Mouse (Mus musculus) heart, postnatal 0 days (tissue): Measurements from ENCODE around the gene Zcchc24. TPM values are rescaled to one million over a fixed set of nuclear protein-coding genes. Genes with fewer than 3 reads are reported as not detected.
A peak's percentile ranks its signal among the peaks of the same experiment; 100 is the strongest.

ENCODE experiments used
- ATAC-seq: fragments of 200-750 bp; cut with Nextera tagmentation; 2 replicates; pipeline ENCODE4 v1.8.0; 2017; ENCODE audit warnings: low read depth, moderate number of reproducible peaks, moderate library complexity; ENCODE audit not compliant: insufficient read depth
- DNase-seq: peaks from one replicate; pipeline ENCODE4 v3.0.0-alpha.2; 2016; ENCODE audit warnings: low spot score
- H3K27ac ChIP-seq: fragments of 300-500 bp; sonication (generic); 2 replicates; pipeline ENCODE4 v1.5.1; 2014; ENCODE audit warnings: low read depth, mild to moderate bottlenecking
- H3K27me3 ChIP-seq: fragments of 300-500 bp; sonication (generic); 2 replicates; pipeline ENCODE4 v1.6.1; 2014; ENCODE audit warnings: low read length, mixed read lengths; ENCODE audit not compliant: control insufficient read depth, insufficient read depth
- H3K36me3 ChIP-seq: fragments of 300-500 bp; sonication (generic); replicated peaks from 2 replicates; pipeline ENCODE4 v1.6.1; 2014; ENCODE audit warnings: low read length, mixed read lengths; ENCODE audit not compliant: control insufficient read depth, insufficient read depth
- H3K4me1 ChIP-seq: fragments of 300-500 bp; sonication (generic); 2 replicates; pipeline ENCODE4 v1.6.1; 2014; ENCODE audit warnings: antibody characterized with exemption; ENCODE audit not compliant: control insufficient read depth, insufficient read depth
- H3K4me2 ChIP-seq: fragments of 300-500 bp; sonication (generic); 2 replicates; pipeline ENCODE4 v1.6.1; 2014; ENCODE audit warnings: low read depth, mild to moderate bottlenecking, low read length, moderate library complexity
- H3K4me3 ChIP-seq: fragments of 300-500 bp; sonication (generic); 2 replicates; pipeline ENCODE4 v1.5.1; 2014; ENCODE audit warnings: low read depth, low read length
- H3K9ac ChIP-seq: fragments of 300-500 bp; sonication (generic); replicated peaks from 2 replicates; pipeline ENCODE4 v1.6.1; 2014; ENCODE audit warnings: low read depth, low read length, mixed read lengths
- H3K9me3 ChIP-seq: fragments of 300-500 bp; sonication (generic); replicated peaks from 2 replicates; pipeline ENCODE4 v1.6.1; 2016; ENCODE audit warnings: low read length; ENCODE audit not compliant: control insufficient read depth
- CTCF ChIP-seq: IDR thresholded peaks from 2 replicates; pipeline ENCODE4 v1.5.1; 2016; ENCODE audit warnings: antibody characterized with exemption, control low read depth, low read depth
- EP300 ChIP-seq: IDR thresholded peaks from 2 replicates; pipeline ENCODE4 v1.6.1; 2016; ENCODE audit warnings: antibody characterized with exemption, low read depth
- WGBS: fragments of 180-500 bp; shearing (Covaris S2); extraction: QIAGEN DNeasy Blood & Tissue Kit; methylation state at CpG from one replicate; pipeline ENCODE4 v1.1.7; 2014; 5-methylcytosine and 5-hydroxymethylcytosine counted together
- polyA plus RNA-seq: library from polyadenylated mRNA; unstranded; fragments of >200 nt; fragmentation: Nextera tagmentation; extraction: Ambion mirVana; gene quantifications from 2 replicates; pipeline ENCODE4 v1.2.1, GENCODE M21; 2015
- total RNA-seq: library from RNA; depleted of rRNA; stranded (reverse); fragments of >200 nt; gene quantifications from 2 replicates; pipeline ENCODE4 v1.2.3, GENCODE M21; 2014; ENCODE audit warnings: low replicate concordance

Zcchc24 gene
- total and polyA plus RNA-seq, 2 experiments from 2014 or later: 18.5 to 40.3 TPM

DNA sequence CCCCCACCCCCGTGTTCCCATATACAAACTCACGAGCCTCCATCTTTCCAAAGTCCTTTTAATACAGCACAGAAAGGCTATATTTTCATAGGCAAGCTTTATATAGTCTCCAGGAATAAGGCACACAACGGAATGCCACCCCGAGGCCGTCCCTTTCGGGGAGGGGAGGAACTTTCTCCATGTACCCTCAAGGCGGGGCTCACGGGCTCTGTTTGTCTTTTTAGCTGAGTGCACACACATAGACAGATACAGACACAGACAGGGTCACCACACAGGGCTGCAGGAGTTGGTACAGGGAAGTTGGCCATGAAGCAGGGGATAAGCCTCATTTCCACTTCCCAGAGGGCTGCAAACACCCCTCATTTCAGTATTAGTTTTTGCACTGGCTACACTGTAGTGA is 57.2 kb downstream of the Zcchc24 start:
- H3K4me3 ChIP-seq: no peak overlapping the region
- TF ChIP-seq CTCF (no peak), EP300 (no peak)
- H3K9me3 ChIP-seq: no peaks in the 10 kb centered on the region
- 42% methylated on average over 8 of the region's 8 CpGs for WGBS
- H3K27me3 ChIP-seq: no peaks in the 10 kb centered on the region
- H3K4me1 ChIP-seq: peaks cover 45% of the 10 kb centered on the region
- H3K9ac ChIP-seq: no peak overlapping the region
- peaks cover 29% of the 10 kb centered on the region for H3K36me3 ChIP-seq
- H3K4me2 ChIP-seq: no peak overlapping the region
- H3K27ac ChIP-seq: peak overlapping the region; percentile 85
- peak; percentile 22; the same call in 1 of the 2 replicates for ATAC-seq
- DNase-seq: no peak

DNA sequence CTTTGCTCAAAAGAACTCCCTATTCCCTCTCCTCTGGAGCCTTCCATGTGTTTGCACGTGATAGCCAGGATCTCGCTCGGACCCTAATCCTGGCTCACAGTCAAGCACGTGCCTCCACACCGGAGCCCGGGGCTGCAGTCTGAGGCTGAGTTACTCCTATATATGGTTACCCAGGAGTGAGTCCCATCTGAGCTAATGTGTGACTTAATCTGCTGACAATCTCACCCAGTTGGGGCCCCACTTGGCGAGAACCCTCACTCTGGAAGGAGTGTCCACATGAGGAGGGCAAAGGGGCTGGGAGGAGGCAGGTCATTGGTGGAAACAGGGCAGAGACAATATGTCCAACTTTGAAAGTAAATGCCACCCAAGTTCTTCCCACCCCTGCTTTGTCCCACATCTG is 57.7 kb downstream of the Zcchc24 start:
- DNase-seq (no peak), ATAC-seq (peak; percentile 71)
- Histone ChIP-seq H3K27ac (peak overlapping the region; percentile 85), H3K36me3 (peaks cover 29% of the 10 kb centered on the region), H3K4me1 (peaks cover 45% of the 10 kb centered on the region), H3K9ac (no peak overlapping the region; the same call in 1 of the 2 replicates), H3K4me3 (no peak overlapping the region), H3K27me3 (no peaks in the 10 kb centered on the region), H3K9me3 (no peaks in the 10 kb centered on the region), H3K4me2 (0 out of 2 replicates have a peak overlapping the region, but pooled peaks have one; percentile 12)
- 19% methylated on average over 7 of the region's 7 CpGs for WGBS
- TF ChIP-seq EP300: 0 out of 2 replicates have a peak, but pooled peaks have one; percentile 31
- no peak for TF ChIP-seq CTCF

DNA sequence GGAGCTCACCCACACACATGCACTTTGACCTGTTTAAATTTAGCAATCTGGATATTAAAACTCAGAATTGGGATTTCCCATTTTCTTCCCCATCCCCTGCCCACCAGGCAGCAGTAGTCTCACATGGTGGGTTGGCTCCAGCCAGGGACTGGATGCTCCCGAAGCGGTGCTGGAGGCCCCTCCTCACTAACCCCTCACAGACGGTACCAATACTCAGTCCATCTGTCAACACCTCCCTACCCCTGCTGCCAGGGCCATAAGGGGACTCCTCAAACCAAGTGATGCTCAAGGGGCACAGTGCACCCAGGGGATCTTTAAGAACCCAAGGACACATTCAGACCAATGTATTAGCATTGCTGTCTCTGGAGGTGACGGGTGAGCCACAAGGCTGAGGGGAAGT is 58.2 kb downstream of the Zcchc24 start:
- Histone ChIP-seq H3K9me3 (no peaks in the 10 kb centered on the region), H3K27ac (peak overlapping the region; percentile 85), H3K4me2 (no peak overlapping the region), H3K4me1 (peaks cover 45% of the 10 kb centered on the region), H3K36me3 (peaks cover 25% of the 10 kb centered on the region), H3K9ac (no peak overlapping the region), H3K4me3 (no peak overlapping the region), H3K27me3 (no peaks in the 10 kb centered on the region)
- TF ChIP-seq EP300: no peak
- no peak for TF ChIP-seq CTCF
- DNase-seq (no peak), ATAC-seq (no peak; the same call in 1 of the 2 replicates)
- 29% methylated on average over 4 of the region's 4 CpGs for WGBS

DNA sequence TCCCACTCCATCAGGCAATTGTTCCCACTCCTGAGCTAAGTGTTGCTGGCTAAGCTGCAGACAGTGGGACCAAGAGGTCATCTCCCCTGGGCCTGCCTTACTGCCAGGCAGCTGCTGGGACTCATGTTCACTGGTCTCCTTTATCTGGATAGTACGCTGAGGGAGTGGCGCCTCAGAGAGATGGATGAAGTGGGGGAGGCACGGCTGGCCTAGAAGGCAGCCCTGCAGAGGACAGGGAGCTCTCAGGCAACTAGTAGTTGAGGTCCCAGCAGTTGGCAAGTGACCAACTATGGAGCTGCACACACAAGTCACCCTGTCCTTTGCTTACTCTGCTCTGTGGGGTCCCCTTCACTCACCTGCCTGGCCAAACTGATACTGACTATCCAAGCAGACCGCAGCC is 58.8 kb downstream of the Zcchc24 start:
- ATAC-seq (no peak), DNase-seq (peak; percentile 50)
- H3K4me3 ChIP-seq: no peak overlapping the region
- H3K9ac ChIP-seq: no peak overlapping the region
- WGBS: 14% methylated on average over 4 of the region's 4 CpGs
- TF ChIP-seq EP300: no peak
- no peak for TF ChIP-seq CTCF
- H3K36me3 ChIP-seq: peaks cover 18% of the 10 kb centered on the region
- peak overlapping the region; percentile 85 for H3K27ac ChIP-seq
- no peak overlapping the region for H3K4me2 ChIP-seq
- no peaks in the 10 kb centered on the region for H3K27me3 ChIP-seq
- no peaks in the 10 kb centered on the region for H3K9me3 ChIP-seq
- H3K4me1 ChIP-seq: peaks cover 45% of the 10 kb centered on the region

DNA sequence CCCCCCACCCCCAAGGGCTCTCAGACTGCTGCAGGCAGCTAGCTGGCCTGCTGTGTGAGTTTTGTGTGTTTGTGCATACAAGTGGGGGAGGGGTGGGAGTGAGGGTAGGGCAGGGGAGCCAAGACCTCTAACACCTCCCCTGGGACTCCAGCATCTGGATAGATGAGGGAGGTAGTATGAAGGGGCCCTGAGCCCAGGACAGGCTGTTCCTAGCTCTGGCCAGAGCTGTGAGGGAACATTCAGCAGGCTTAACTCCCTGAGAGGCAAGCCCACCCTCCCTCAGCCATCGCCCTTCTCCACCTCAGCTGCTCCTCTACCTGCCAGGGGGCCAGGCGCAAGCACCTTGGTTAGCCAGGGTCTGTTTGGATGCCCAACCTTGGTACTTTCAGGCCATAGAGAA is 59.9 kb downstream of the Zcchc24 start:
- Histone ChIP-seq H3K27ac (peak overlapping the region; percentile 85), H3K9ac (0 out of 2 replicates have a peak overlapping the region, but pooled peaks have one; percentile 1), H3K4me2 (no peak overlapping the region), H3K9me3 (no peaks in the 10 kb centered on the region), H3K27me3 (no peaks in the 10 kb centered on the region), H3K4me1 (peaks cover 45% of the 10 kb centered on the region), H3K4me3 (no peak overlapping the region), H3K36me3 (peaks cover 7% of the 10 kb centered on the region)
- no peak for TF ChIP-seq CTCF
- TF ChIP-seq EP300: peak; percentile 56; the same call in 1 of the 2 replicates
- 75% methylated on average over 2 of the region's 2 CpGs for WGBS
- DNase-seq (no peak), ATAC-seq (peak; percentile 22)

DNA sequence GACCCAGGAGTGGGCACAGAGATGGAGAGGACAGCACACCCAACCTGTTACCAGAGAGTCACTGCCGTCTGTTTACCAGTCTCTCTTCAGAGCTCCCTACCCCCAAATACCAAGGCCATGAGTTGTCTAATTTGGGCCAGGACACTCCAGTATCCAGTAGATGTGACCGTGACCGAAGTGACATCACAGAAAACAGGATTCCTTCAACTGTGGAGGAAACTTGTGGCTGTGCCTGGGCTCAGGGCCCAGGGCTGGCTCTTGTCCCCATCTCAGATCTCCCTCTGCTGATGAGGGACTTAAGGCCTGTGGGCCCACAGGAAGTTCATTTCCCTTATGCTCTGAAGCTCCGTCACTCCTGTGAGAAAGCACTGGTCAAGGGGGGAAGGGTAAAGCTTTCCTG is 60.4 kb downstream of the Zcchc24 start:
- 23% methylated on average over 4 of the region's 4 CpGs for WGBS
- no peaks in the 10 kb centered on the region for H3K9me3 ChIP-seq

More for the DNA sequence above, 60.4 kb downstream of the Zcchc24 start:
- peak; percentile 67 for DNase-seq
- Histone ChIP-seq H3K27me3 (no peaks in the 10 kb centered on the region), H3K9ac (0 out of 2 replicates have a peak overlapping the region, but pooled peaks have one; percentile 1), H3K36me3 (peaks cover 3% of the 10 kb centered on the region; the same call in 1 of the 2 replicates), H3K27ac (peak overlapping the region; percentile 85), H3K4me3 (no peak overlapping the region), H3K4me2 (no peak overlapping the region), H3K4me1 (peaks cover 45% of the 10 kb centered on the region)
- TF ChIP-seq EP300 (no peak), CTCF (no peak)
- ATAC-seq: peak; percentile 51
